Mouse (Mus musculus) lung, postnatal 0 days (tissue): Measurements from ENCODE around the gene Phf1.

Source experiments
- CTCF ChIP-seq: IDR thresholded peaks from 2 replicates; pipeline ENCODE4 v1.5.1; 2016; ENCODE audit warnings: antibody characterized with exemption, mild to moderate bottlenecking
- EP300 ChIP-seq: IDR thresholded peaks from 2 replicates; pipeline ENCODE4 v1.6.1; 2016; ENCODE audit warnings: antibody characterized with exemption, mild to moderate bottlenecking, control low read depth

GRCm38 (mm10) chr17:26968200-26968611 lies 35.4 kb downstream of the Phf1 start:
- no peak for TF ChIP-seq CTCF
- TF ChIP-seq EP300 = no peak
